Mouse (Mus musculus): ENCODE measurements around the gene Nudt3. TPM values are rescaled to one million over a fixed set of nuclear protein-coding genes. Genes with fewer than 3 reads are reported as not detected.

The Nudt3 gene
- polyA plus RNA-seq, 1 experiment: 86.3 TPM

- Histone ChIP-seq H3K27me3 (ENCODE audit: control insufficient read depth, insufficient read depth, low read length) (no peaks in the 10 kb centered on the region), H3K27ac (ENCODE audit: control insufficient read depth, insufficient read depth, low read length) (no peak overlapping the region), H3K36me3 (ENCODE audit: control insufficient read depth, insufficient read depth, low read length) (no peaks in the 10 kb centered on the region), H3K4me3 (ENCODE audit: control insufficient read depth, insufficient read depth, low read length) (no peak overlapping the region), H3K4me1 (replicated peaks; ENCODE audit: control insufficient read depth, insufficient read depth, low read length) (peaks cover 8% of the 10 kb centered on the region)
- 93% methylated on average over 11 of the region's 11 CpGs for WGBS
- TF ChIP-seq CTCF (IDR thresholded peaks at IDR 0.05; ENCODE audit: borderline replicate concordance, control insufficient read depth, extremely low read depth, insufficient read depth, low read length, poor library complexity) (no peak), POLR2A (IDR thresholded peaks at IDR 0.05; ENCODE audit: control insufficient read depth, extremely low read depth, insufficient read depth, low read length, poor library complexity) (no peak)
- DNase-seq: no peak
These were observed 78.7 kb downstream of the Nudt3 start for GRCm38 (mm10) chr17:27544551-27544950.

DNA sequence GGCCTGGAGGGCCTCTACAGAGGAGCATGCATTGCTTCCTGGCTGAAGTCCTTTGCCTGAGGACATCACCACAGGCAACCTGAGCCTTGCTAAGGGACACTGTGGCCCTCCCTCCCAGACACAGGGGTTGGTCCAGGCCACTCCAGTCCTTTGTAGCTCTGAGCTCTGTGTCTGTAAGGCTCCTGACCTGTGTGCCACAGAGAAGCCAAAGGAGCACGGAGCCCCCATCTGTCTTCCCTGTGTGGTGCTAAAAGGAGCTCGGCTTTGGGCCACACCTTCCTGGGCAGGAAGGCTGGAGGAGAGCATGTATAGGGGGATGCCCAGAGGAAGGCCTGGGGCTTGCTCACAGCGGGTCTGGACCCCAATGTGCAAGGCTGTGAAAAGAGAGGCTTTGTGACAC is 81.3 kb downstream of the Nudt3 start:
- WGBS: 95% methylated on average over 3 of the region's 3 CpGs
- Histone ChIP-seq H3K36me3 (ENCODE audit: control insufficient read depth, insufficient read depth, low read length) (no peaks in the 10 kb centered on the region), H3K27me3 (ENCODE audit: control insufficient read depth, insufficient read depth, low read length) (no peaks in the 10 kb centered on the region), H3K27ac (ENCODE audit: control insufficient read depth, insufficient read depth, low read length) (no peak overlapping the region), H3K4me3 (ENCODE audit: control insufficient read depth, insufficient read depth, low read length) (no peak overlapping the region), H3K4me1 (replicated peaks; ENCODE audit: control insufficient read depth, insufficient read depth, low read length) (peaks cover 8% of the 10 kb centered on the region)
- no peak for DNase-seq
- TF ChIP-seq CTCF (IDR thresholded peaks at IDR 0.05; ENCODE audit: borderline replicate concordance, control insufficient read depth, extremely low read depth, insufficient read depth, low read length, poor library complexity): no peak
- no peak for TF ChIP-seq POLR2A (IDR thresholded peaks at IDR 0.05; ENCODE audit: control insufficient read depth, extremely low read depth, insufficient read depth, low read length, poor library complexity)

GRCm38 (mm10) chr17:27541261-27541660 is 82.0 kb downstream of the Nudt3 start:
- 95% methylated on average over 2 of the region's 2 CpGs for WGBS
- H3K4me3 ChIP-seq (ENCODE audit: control insufficient read depth, insufficient read depth, low read length): no peak overlapping the region

GRCm38 (mm10) chr17:27534718-27535117 is 88.6 kb downstream of the Nudt3 start:
- Histone ChIP-seq H3K4me1 (replicated peaks; ENCODE audit: control insufficient read depth, insufficient read depth, low read length) (no peaks in the 10 kb centered on the region), H3K4me3 (ENCODE audit: control insufficient read depth, insufficient read depth, low read length) (no peak overlapping the region), H3K27me3 (ENCODE audit: control insufficient read depth, insufficient read depth, low read length) (no peaks in the 10 kb centered on the region), H3K27ac (ENCODE audit: control insufficient read depth, insufficient read depth, low read length) (no peak overlapping the region), H3K36me3 (ENCODE audit: control insufficient read depth, insufficient read depth, low read length) (no peaks in the 10 kb centered on the region)
- TF ChIP-seq POLR2A (IDR thresholded peaks at IDR 0.05; ENCODE audit: control insufficient read depth, extremely low read depth, insufficient read depth, low read length, poor library complexity): no peak
- peak; percentile 99 for TF ChIP-seq CTCF (IDR thresholded peaks at IDR 0.05; ENCODE audit: borderline replicate concordance, control insufficient read depth, extremely low read depth, insufficient read depth, low read length, poor library complexity)
- DNase-seq: peak; percentile 92
- 8% methylated on average over 10 of the region's 10 CpGs for whole genome bisulfite sequencing

More at GRCm38 (mm10) chr17:27541261-27541660, 82.0 kb downstream of the Nudt3 start:
- TF ChIP-seq POLR2A (IDR thresholded peaks at IDR 0.05; ENCODE audit: control insufficient read depth, extremely low read depth, insufficient read depth, low read length, poor library complexity) (no peak), CTCF (IDR thresholded peaks at IDR 0.05; ENCODE audit: borderline replicate concordance, control insufficient read depth, extremely low read depth, insufficient read depth, low read length, poor library complexity) (no peak)
- Histone ChIP-seq H3K27ac (ENCODE audit: control insufficient read depth, insufficient read depth, low read length) (no peak overlapping the region), H3K27me3 (ENCODE audit: control insufficient read depth, insufficient read depth, low read length) (no peaks in the 10 kb centered on the region), H3K36me3 (ENCODE audit: control insufficient read depth, insufficient read depth, low read length) (no peaks in the 10 kb centered on the region), H3K4me1 (replicated peaks; ENCODE audit: control insufficient read depth, insufficient read depth, low read length) (peaks cover 4% of the 10 kb centered on the region)
- no peak for DNase-seq

DNA sequence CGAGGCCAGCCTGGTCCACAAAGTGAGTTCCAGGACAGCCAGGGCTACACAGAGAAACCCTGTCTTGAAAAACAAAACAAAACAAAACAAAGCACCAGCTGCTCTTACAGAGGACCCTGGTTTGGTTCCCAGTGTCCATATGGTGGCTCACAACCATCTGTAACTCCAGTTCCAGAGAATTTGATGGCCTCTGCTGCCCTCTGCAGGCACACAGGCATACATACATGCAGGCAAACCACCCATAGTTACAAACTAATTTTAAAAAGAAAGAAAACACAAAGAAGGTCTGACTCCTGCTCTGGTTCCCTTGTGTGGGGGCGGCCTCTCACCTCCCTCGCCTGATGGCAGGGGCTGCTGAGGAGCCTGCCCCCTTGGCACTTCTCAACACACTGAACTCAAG is 89.9 kb downstream of the Nudt3 start:
- no peak for TF ChIP-seq CTCF (IDR thresholded peaks at IDR 0.05; ENCODE audit: borderline replicate concordance, control insufficient read depth, extremely low read depth, insufficient read depth, low read length, poor library complexity)
- TF ChIP-seq POLR2A (IDR thresholded peaks at IDR 0.05; ENCODE audit: control insufficient read depth, extremely low read depth, insufficient read depth, low read length, poor library complexity): no peak
- no peaks in the 10 kb centered on the region for H3K4me1 ChIP-seq (replicated peaks; ENCODE audit: control insufficient read depth, insufficient read depth, low read length)
- H3K4me3 ChIP-seq (ENCODE audit: control insufficient read depth, insufficient read depth, low read length): no peak overlapping the region
- H3K27me3 ChIP-seq (ENCODE audit: control insufficient read depth, insufficient read depth, low read length): no peaks in the 10 kb centered on the region
- no peaks in the 10 kb centered on the region for H3K36me3 ChIP-seq (ENCODE audit: control insufficient read depth, insufficient read depth, low read length)
- DNase-seq: no peak
- WGBS: 89% methylated on average over 3 of the region's 3 CpGs
- H3K27ac ChIP-seq (ENCODE audit: control insufficient read depth, insufficient read depth, low read length): no peak overlapping the region

- no peak for TF ChIP-seq POLR2A (IDR thresholded peaks at IDR 0.05; ENCODE audit: control insufficient read depth, extremely low read depth, insufficient read depth, low read length, poor library complexity)
- TF ChIP-seq CTCF (IDR thresholded peaks at IDR 0.05; ENCODE audit: borderline replicate concordance, control insufficient read depth, extremely low read depth, insufficient read depth, low read length, poor library complexity): no peak
- H3K27ac ChIP-seq (ENCODE audit: control insufficient read depth, insufficient read depth, low read length): no peak overlapping the region
These were observed 91.2 kb downstream of the Nudt3 start for GRCm38 (mm10) chr17:27532095-27532494.

More at GRCm38 (mm10) chr17:27532095-27532494, 91.2 kb downstream of the Nudt3 start:
- Histone ChIP-seq H3K27me3 (ENCODE audit: control insufficient read depth, insufficient read depth, low read length) (no peaks in the 10 kb centered on the region), H3K4me1 (replicated peaks; ENCODE audit: control insufficient read depth, insufficient read depth, low read length) (no peaks in the 10 kb centered on the region), H3K36me3 (ENCODE audit: control insufficient read depth, insufficient read depth, low read length) (no peaks in the 10 kb centered on the region), H3K4me3 (ENCODE audit: control insufficient read depth, insufficient read depth, low read length) (no peak overlapping the region)
- DNase-seq: no peak
- WGBS: 72% methylated on average over 8 of the region's 8 CpGs

Other genes starting within 250 kb of the Nudt3 start
- gene Grm4, start 102.1 kb downstream of the Nudt3 start, polyA plus RNA-seq (2012; rRNA removed): 1.5 and 1.9 TPM in 2 replicates
- gene Hmga1, start 67.0 kb downstream of the Nudt3 start, polyA plus RNA-seq (2012; rRNA removed): 430 and 578 TPM in 2 replicates
- 89.4 and 120 TPM in 2 replicates for gene AI413582, start 57.7 kb downstream of the Nudt3 start, polyA plus RNA-seq (2012; rRNA removed)
- gene RPS10-NUDT3, start 11.7 kb upstream of the Nudt3 start, polyA plus RNA-seq (2012; rRNA removed): not detected in 2 replicates
- 1,664 and 2,025 TPM in 2 replicates for gene Rps10, start 13.2 kb upstream of the Nudt3 start, polyA plus RNA-seq (2012; rRNA removed)
- 24.0 and 24.7 TPM in 2 replicates for gene Pacsin1, start 32.0 kb upstream of the Nudt3 start, polyA plus RNA-seq (2012; rRNA removed)
- gene Spdef, start 105.5 kb upstream of the Nudt3 start, polyA plus RNA-seq (2012; rRNA removed): 0.58 and 0.99 TPM in 2 replicates
- gene D17Wsu92e, start 197.2 kb upstream of the Nudt3 start, polyA plus RNA-seq (2012; rRNA removed): 97.5 and 104 TPM in 2 replicates
- 192 and 207 TPM in 2 replicates for gene Snrpc, start 214.7 kb upstream of the Nudt3 start, polyA plus RNA-seq (2012; rRNA removed)
- 4.4 and 4.7 TPM in 2 replicates for gene Uhrf1bp1, start 232.9 kb upstream of the Nudt3 start, polyA plus RNA-seq (2012; rRNA removed)